Mouse (Mus musculus) G1E (cell line): ENCODE results near the gene Hipk1. TPM values are rescaled to one million over a fixed set of nuclear protein-coding genes. Genes with fewer than 3 reads are reported as not detected.

ENCODE experiments used
- ATAC-seq: 2 replicates; pipeline ENCODE4 v1.8.0; 2016; ENCODE audit warnings: mild to moderate bottlenecking; ENCODE audit not compliant: insufficient number of reproducible peaks, poor library complexity, low FRiP score, severe bottlenecking; ENCODE audit errors: extremely low read depth
- DNase-seq: peaks from one replicate; pipeline ENCODE4 v3.0.0; 2012; ENCODE audit warnings: low spot score
- H3K27me3 ChIP-seq: 2 replicates; pipeline ENCODE4 v1.6.1; 2012; ENCODE audit warnings: mild to moderate bottlenecking, low read length, inconsistent platforms; ENCODE audit not compliant: insufficient read depth
- H3K36me3 ChIP-seq: replicated peaks from 2 replicates; pipeline ENCODE3; 2012; ENCODE audit warnings: mild to moderate bottlenecking, inconsistent platforms
- H3K4me1 ChIP-seq: 2 replicates; pipeline ENCODE4 v1.6.1; 2012; ENCODE audit warnings: low read depth, low read length, inconsistent platforms, mixed read lengths; ENCODE audit not compliant: insufficient read depth
- H3K4me3 ChIP-seq: 2 replicates; pipeline ENCODE4 v1.5.1; 2012; ENCODE audit warnings: low read depth, mild to moderate bottlenecking, inconsistent platforms, low read length, moderate library complexity, mixed read lengths
- H3K9me3 ChIP-seq: replicated peaks from 2 replicates; pipeline ENCODE4 v1.6.1; 2012; ENCODE audit warnings: inconsistent platforms
- CTCF ChIP-seq: IDR thresholded peaks from 2 replicates; pipeline ENCODE4 v1.5.1; 2012; ENCODE audit warnings: low read depth, low read length, inconsistent platforms, mixed read lengths
- GATA1 ChIP-seq: IDR thresholded peaks from 2 replicates; pipeline ENCODE4 v1.6.1; 2012; ENCODE audit warnings: borderline replicate concordance, low read length, inconsistent platforms, mixed read lengths
- GATA2 ChIP-seq: IDR thresholded peaks from 2 replicates; pipeline ENCODE4 v1.6.1; 2012; ENCODE audit warnings: low read depth, low read length, inconsistent platforms, borderline replicate concordance
- POLR2AphosphoS5 ChIP-seq: IDR thresholded peaks from 2 replicates; pipeline ENCODE4 v1.6.1; 2012; ENCODE audit warnings: low read depth, low read length, inconsistent platforms; ENCODE audit not compliant: insufficient replicate concordance
- TAL1 ChIP-seq: conservative IDR thresholded peaks from 2 replicates; pipeline ENCODE4 v1.6.1; 2012; ENCODE audit warnings: low read depth, low read length, inconsistent platforms, mixed read lengths
- polyA plus RNA-seq: library from polyadenylated mRNA; stranded (reverse); fragments of >175 nt; gene quantifications from 2 replicates; pipeline ENCODE4 v1.2.3, GENCODE M21; 2012
- total RNA-seq, 2 experiments: library from RNA; stranded (forward) in 1 of 2; stranded (reverse) in 1 of 2; fragments of 200-1000 nt in 1 of 2; fragments of >200 nt in 1 of 2; fragmentation: Nextera tagmentation in 1 of 2; gene quantifications; 2 replicates each; pipeline ENCODE4 v1.2.3; 2014 to 2017

The Hipk1 gene
- total and polyA plus RNA-seq, 3 experiments, result 42.6 to 188 (median 57.5) TPM

DNA sequence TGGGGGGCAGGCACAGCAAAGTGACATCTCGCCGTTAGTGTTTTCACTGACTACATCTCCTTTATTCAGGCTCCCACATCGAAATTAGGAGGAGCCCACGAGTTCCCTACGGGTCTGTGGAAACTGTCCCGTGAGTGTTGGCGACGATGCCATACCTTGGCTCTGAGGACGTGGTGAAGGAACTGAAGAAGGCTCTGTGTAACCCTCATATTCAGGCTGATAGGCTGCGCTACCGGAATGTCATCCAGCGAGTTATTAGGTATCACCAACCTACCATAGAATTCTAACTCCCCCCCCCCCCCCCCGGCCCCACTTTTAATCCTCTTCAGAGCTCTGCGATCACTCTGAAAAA lies 18.4 kb upstream of the Hipk1 start:
- peak overlapping the region; percentile 86 for H3K4me3 ChIP-seq
- no peak for ATAC-seq
- peaks cover 56% of the 10 kb centered on the region for H3K36me3 ChIP-seq
- no peaks in the 10 kb centered on the region for H3K27me3 ChIP-seq
- no peak for DNase-seq
- no peaks in the 10 kb centered on the region for H3K9me3 ChIP-seq
- TF ChIP-seq GATA2, result no peak
- no peak for TF ChIP-seq POLR2AphosphoS5
- no peak for TF ChIP-seq TAL1
- TF ChIP-seq GATA1, result no peak
- no peak for TF ChIP-seq CTCF
- peaks cover 43% of the 10 kb centered on the region for H3K4me1 ChIP-seq

DNA sequence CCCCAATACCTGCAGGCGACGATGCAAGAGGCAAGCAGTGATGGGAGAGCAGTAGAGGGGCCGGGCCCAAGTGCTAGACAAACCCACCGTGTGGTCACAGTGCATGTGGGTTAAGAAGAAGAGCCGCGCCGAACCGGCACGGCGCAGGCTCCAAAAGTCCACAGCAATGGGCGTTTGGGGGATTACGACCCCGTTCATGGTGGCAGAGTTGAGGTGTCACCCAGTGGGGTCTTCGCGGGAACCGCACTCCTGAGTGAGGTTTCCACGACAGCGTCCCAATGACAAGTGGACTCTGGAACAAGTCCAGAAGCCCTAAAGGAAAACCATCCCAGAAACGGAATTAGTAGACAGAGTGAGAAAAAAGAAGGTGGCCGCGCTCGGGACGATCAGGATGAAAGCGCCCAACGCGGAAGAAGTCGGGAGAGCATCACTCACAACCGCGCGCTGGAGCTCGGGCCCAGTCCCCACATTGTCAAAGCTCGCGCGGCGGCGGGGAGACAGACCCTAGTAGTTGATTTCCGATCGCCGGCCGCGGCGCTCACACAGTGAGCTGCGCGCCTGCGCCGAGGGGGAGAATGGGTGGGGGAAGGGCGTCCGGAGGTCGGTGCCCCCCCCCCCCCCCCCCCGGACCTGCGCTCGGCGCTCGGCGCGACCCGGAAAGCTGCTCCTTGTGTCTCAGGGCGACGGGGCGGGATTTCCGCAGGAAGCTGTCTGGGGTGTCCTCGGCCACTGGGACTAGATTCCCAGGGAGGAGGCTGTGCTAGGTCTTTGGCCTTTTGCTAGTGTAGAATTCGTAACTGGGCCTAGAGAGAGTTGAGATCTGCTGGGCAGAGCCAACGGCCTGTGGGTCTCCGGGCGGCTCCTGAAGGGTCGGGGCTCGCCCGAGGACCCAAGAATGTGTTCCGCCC lies 17.8 kb upstream of the Hipk1 start, which contains the start of the genes Dclre1b, Ap4b1 and Gm43064:
Dclre1b (minus strand) TSS at position 554 of the 908 bp plus-strand sequence.
Ap4b1 (plus strand) TSS at position 630 of the 908 bp plus-strand sequence.
Gm43064 (plus strand) TSS at position 683 of the 908 bp plus-strand sequence.
- H3K4me3 ChIP-seq, result peak within 1 kb of the TSS; percentile 86
- TF ChIP-seq CTCF (no peak), POLR2AphosphoS5 (no peak)
- DNase-seq (peak; percentile 87), ATAC-seq (peak; percentile 75)
- no peaks in the 10 kb centered on the region for H3K9me3 ChIP-seq
- H3K36me3 ChIP-seq, result peaks cover 56% of the 10 kb centered on the region
- H3K27me3 ChIP-seq, result no peaks in the 10 kb centered on the region
- peaks cover 49% of the 10 kb centered on the region for H3K4me1 ChIP-seq

DNA sequence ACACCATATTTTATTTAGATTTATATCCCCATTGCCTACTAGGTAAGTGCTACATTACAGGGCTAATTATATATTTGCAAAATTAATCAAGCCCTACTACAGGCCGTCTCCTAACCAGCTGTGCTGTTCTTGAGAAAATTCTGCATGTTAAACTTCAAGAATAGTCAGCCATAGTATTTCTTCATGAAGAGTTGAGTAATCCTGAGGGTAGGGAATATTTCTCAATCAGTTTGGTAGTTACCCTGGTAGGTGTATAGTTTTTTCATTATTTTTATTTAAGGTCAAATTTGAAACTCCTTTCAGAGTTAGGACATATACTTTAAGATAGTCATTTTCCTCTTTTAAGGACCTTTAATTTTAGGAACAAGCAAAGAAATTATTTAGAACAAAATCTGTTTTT lies 14.3 kb upstream of the Hipk1 start:
- no peaks in the 10 kb centered on the region for H3K27me3 ChIP-seq
- no peak overlapping the region for H3K4me3 ChIP-seq
- peaks cover 65% of the 10 kb centered on the region for H3K4me1 ChIP-seq
- no peaks in the 10 kb centered on the region for H3K9me3 ChIP-seq
- DNase-seq, result no peak
- no peak for TF ChIP-seq TAL1
- TF ChIP-seq GATA1, result no peak
- TF ChIP-seq GATA2, result no peak
- TF ChIP-seq CTCF, result no peak
- TF ChIP-seq POLR2AphosphoS5, result no peak
- no peak for ATAC-seq
- peaks cover 60% of the 10 kb centered on the region for H3K36me3 ChIP-seq

DNA sequence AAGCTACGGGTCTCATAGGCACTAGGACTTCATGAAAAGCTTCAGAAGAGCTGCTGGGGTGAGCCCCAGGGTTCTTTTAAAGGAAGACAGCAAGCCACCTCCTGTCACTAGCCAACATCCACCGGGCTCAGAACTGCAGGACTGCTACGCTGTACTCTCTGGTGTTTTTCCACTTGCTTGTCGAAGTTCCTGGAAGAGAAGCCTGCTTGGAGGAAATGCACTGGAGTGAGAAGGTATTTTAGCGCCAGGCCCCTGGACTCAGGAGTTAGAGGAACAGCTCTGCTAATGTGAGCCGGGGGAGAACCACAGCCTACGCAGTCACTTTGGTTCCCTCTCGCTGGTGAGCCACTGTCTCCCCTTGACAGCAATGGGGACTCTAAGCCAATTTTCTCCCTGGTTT lies 11.5 kb upstream of the Hipk1 start:
- H3K36me3 ChIP-seq, result peaks cover 58% of the 10 kb centered on the region
- DNase-seq (no peak), ATAC-seq (no peak)
- H3K27me3 ChIP-seq, result no peaks in the 10 kb centered on the region
- no peak overlapping the region for H3K4me3 ChIP-seq
- peaks cover 84% of the 10 kb centered on the region for H3K4me1 ChIP-seq
- H3K9me3 ChIP-seq, result peaks cover 3% of the 10 kb centered on the region
- no peak for TF ChIP-seq GATA1
- no peak for TF ChIP-seq POLR2AphosphoS5

DNA sequence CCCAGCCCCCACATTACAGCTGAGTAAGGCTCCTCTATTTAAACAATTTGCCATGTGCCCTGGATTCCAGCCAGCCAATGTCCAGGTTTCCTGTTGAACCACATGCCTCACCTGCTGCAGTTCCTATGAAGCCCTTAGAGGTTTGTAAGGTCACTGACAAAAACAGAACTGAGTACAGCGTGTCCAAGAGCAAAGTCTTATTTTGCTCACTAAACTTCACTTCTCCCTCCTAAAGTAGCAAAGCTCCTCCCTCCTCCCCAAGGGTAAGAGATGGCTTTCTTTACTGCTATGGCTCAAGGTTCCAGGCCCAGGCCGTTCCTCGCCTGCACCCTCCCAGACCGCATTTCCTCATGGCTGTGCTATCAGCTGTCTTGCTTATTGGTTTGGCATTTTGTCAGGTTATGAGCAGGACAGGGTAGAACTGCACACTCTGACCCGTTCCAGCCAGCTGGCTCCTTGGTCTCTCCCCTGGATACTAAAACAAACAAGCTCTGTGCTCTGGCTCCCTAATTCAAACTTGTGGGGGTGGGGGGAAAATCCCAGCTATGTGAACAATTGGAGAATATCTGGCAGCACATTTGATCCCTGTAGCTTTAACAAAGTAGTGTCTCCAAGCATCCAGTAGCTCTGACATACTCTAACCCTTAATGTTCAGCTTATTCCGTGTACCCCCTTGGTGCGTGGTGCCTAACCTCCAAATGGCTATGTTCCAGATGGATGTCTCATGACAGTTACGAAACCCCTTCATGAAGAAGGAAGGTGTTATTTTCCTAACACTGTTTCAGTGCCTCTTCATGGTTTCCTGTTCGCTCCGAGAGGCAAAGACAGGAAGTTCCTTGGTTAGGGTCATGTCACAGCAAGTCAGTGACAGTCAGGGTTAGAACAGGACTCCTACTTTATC lies 10.5 kb upstream of the Hipk1 start:
- DNase-seq (no peak), ATAC-seq (no peak)
- no peak overlapping the region for H3K4me3 ChIP-seq
- no peak for TF ChIP-seq GATA1
- TF ChIP-seq POLR2AphosphoS5, result no peak
- H3K9me3 ChIP-seq, result peaks cover 3% of the 10 kb centered on the region
- no peaks in the 10 kb centered on the region for H3K27me3 ChIP-seq
- peaks cover 75% of the 10 kb centered on the region for H3K4me1 ChIP-seq
- peaks cover 48% of the 10 kb centered on the region for H3K36me3 ChIP-seq

DNA sequence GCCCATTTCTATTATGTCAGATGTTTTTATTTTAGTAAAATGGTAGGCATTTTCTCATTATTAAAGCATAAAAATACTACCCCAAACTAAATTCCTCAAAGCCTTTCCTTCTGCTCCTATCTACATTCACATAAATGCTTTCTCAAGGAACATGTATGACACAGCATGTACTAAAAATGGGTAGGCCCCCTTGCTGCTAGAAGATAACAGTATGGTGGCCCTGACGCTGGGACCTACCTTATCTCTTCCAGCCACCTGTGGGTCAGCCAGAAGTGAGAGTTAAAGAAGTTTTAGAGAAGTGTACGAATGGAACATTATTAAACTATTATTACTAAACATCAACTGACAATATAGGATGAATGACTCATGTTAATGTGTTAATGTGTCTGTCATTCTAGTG lies 8.1 kb upstream of the Hipk1 start:
- no peak overlapping the region for H3K4me3 ChIP-seq
- H3K4me1 ChIP-seq, result peaks cover 72% of the 10 kb centered on the region
- H3K36me3 ChIP-seq, result peaks cover 29% of the 10 kb centered on the region
- peaks cover 3% of the 10 kb centered on the region for H3K9me3 ChIP-seq
- TF ChIP-seq TAL1, result peak; percentile 97
- TF ChIP-seq POLR2AphosphoS5, result no peak
- peak; percentile 93 for ATAC-seq
- no peaks in the 10 kb centered on the region for H3K27me3 ChIP-seq
- peak; percentile 35 for DNase-seq
